Mouse (Mus musculus): ENCODE data around the gene Cacnb2.

The Cacnb2 gene

GRCm38 (mm10) chr2:14873116-14873515, 270.2 kb downstream of the Cacnb2 start:
- no peak for DNase-seq (ENCODE audit: low spot score)

GRCm38 (mm10) chr2:14873701-14874181, 270.9 kb downstream of the Cacnb2 start:
- DNase-seq (ENCODE audit: low spot score), result no peak

GRCm38 (mm10) chr2:14874281-14875037, 271.6 kb downstream of the Cacnb2 start:
- no peak for DNase-seq (ENCODE audit: low spot score)

- no peak for DNase-seq (ENCODE audit: low spot score)
Observed at GRCm38 (mm10) chr2:14875121-14875520, 272.2 kb downstream of the Cacnb2 start.

GRCm38 (mm10) chr2:14875616-14876015, 272.7 kb downstream of the Cacnb2 start:
- DNase-seq (ENCODE audit: low spot score), result no peak

GRCm38 (mm10) chr2:14878953-14879352, 276.1 kb downstream of the Cacnb2 start:
- DNase-seq (ENCODE audit: low spot score), result no peak

- no peak for DNase-seq (ENCODE audit: low spot score)
Observed at GRCm38 (mm10) chr2:14883460-14883859, 280.6 kb downstream of the Cacnb2 start.

GRCm38 (mm10) chr2:14888406-14889195, 285.7 kb downstream of the Cacnb2 start:
- no peak for DNase-seq (ENCODE audit: low spot score)

- no peak for DNase-seq (ENCODE audit: low spot score)
Observed at GRCm38 (mm10) chr2:14903837-14904236, 300.9 kb downstream of the Cacnb2 start.

- DNase-seq (ENCODE audit: low spot score), result no peak
Observed at GRCm38 (mm10) chr2:14904865-14905264, 302.0 kb downstream of the Cacnb2 start.

- DNase-seq (ENCODE audit: low spot score), result no peak
Observed at GRCm38 (mm10) chr2:14907124-14907925, 304.4 kb downstream of the Cacnb2 start.

- no peak for DNase-seq (ENCODE audit: low spot score)
Observed at GRCm38 (mm10) chr2:14917585-14918247, 314.8 kb downstream of the Cacnb2 start.

- no peak for DNase-seq (ENCODE audit: low spot score)
Observed at GRCm38 (mm10) chr2:14929866-14930265, 327.0 kb downstream of the Cacnb2 start.

GRCm38 (mm10) chr2:14931968-14932367, 329.1 kb downstream of the Cacnb2 start:
- no peak for DNase-seq (ENCODE audit: low spot score)

GRCm38 (mm10) chr2:14936492-14936891, 333.6 kb downstream of the Cacnb2 start:
- no peak for DNase-seq (ENCODE audit: low spot score)

- no peak for DNase-seq (ENCODE audit: low spot score)
Observed at GRCm38 (mm10) chr2:14942261-14942660, 339.4 kb downstream of the Cacnb2 start.

- no peak for DNase-seq (ENCODE audit: low spot score)
Observed at GRCm38 (mm10) chr2:14943691-14944357, 340.9 kb downstream of the Cacnb2 start.

GRCm38 (mm10) chr2:14953090-14953489, 350.2 kb downstream of the Cacnb2 start:
- no peak for DNase-seq (ENCODE audit: low spot score)

GRCm38 (mm10) chr2:14960963-14961488, 358.1 kb downstream of the Cacnb2 start:
- DNase-seq (ENCODE audit: low spot score), result no peak

- DNase-seq (ENCODE audit: low spot score), result no peak
Observed at GRCm38 (mm10) chr2:14961493-14961892, 358.6 kb downstream of the Cacnb2 start.

- no peak for DNase-seq (ENCODE audit: low spot score)
Observed at GRCm38 (mm10) chr2:14984029-14984428, 381.1 kb downstream of the Cacnb2 start.
